Mouse (Mus musculus): ENCODE results near the gene Gm10057.
"Not testable (repeated sequence)": the region's sequence is repeated elsewhere in the genome, so short reads cannot be mapped to it uniquely, and the experiment has no call there.

The Gm10057 gene

DNA sequence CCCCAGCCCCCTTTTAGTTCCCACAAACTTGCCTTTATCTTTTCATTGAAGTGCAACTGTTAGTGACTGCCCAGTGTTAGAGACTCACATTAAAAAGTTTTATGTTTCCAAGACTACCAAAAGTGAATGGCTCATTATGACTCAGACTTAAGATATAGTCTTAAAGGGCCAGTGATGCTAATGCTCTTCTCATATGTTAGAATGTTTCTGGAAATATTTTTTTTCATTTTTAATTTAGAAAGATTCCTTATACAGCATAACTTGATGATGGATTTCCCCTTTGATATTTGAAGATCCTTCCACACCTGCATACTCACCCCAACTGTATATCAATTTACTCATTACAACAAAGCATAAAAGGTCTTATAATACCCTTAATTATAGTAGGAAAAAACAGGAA lies at the start of gene Gm10057:
TSS of gene Gm10057 (minus strand) at position 101 of the 400 bp plus-strand sequence.
- not testable (repeated sequence) for DNase-seq (ENCODE audit: low spot score)

- not testable (repeated sequence) for DNase-seq (ENCODE audit: low spot score)
These were observed 21.1 kb downstream of the Gm10057 start, which contains the start of gene 4921511M17Rik for GRCm38 (mm10) chrX:154033727-154034126. Gene 4921511M17Rik (minus strand): TSS chrX:154033827.

DNA sequence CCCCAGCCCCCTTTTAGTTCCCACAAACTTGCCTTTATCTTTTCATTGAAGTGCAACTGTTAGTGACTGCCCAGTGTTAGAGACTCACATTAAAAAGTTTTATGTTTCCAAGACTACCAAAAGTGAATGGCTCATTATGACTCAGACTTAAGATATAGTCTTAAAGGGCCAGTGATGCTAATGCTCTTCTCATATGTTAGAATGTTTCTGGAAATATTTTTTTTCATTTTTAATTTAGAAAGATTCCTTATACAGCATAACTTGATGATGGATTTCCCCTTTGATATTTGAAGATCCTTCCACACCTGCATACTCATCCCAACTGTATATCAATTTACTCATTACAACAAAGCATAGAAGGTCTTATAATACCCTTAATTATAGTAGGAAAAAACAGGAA lies 42.3 kb downstream of the Gm10057 start, which contains the start of gene Samt1:
TSS of gene Samt1 (minus strand) at position 101 of the 400 bp plus-strand sequence.
- not testable (repeated sequence) for DNase-seq (ENCODE audit: low spot score)

Measured in urinary bladder, postnatal 25 days (tissue).